Mouse (Mus musculus): ENCODE results near the gene Crebrf. TPM values are rescaled to one million over a fixed set of nuclear protein-coding genes. Genes with fewer than 3 reads are reported as not detected.

Gene Crebrf
- total and polyA plus RNA-seq, 2 experiments from 2014 or later = 10.2 to 18.5 TPM

DNA sequence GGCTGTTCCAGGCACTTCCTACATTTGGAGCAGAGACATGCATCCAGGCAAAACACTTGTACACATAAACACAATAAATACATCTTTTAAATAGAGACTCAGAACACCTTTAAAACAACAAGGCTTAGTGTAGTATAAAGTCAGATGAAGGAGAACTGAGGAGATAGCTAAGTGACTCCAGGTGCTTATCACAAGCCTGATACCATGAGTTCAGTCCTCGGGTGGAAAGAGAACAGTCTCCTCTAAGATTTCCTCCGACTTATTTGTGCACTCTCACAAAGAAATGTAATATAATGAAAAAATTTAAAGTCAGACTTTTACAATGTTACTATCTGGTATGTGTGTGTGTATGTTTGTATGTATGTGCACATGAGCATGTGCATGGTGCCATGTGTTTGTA is 6.4 kb downstream of the Crebrf start:
- DNase-seq (ENCODE audit: low spot score) (no peak), ATAC-seq (ENCODE audit: low FRiP score) (no peak)
- 77% methylated on average over 2 of the region's 2 CpGs for WGBS
- H3K9me3 ChIP-seq (ENCODE audit: low read length) = no peaks in the 10 kb centered on the region
- no peaks in the 10 kb centered on the region for H3K4me1 ChIP-seq (ENCODE audit: insufficient read depth, low read length)
- H3K27ac ChIP-seq (ENCODE audit: low read depth, low read length) = no peak overlapping the region
- no peaks in the 10 kb centered on the region for H3K27me3 ChIP-seq (ENCODE audit: insufficient read depth, low read length)
- no peak overlapping the region for H3K4me2 ChIP-seq (ENCODE audit: low read depth, low read length, poor library complexity, severe bottlenecking)
- TF ChIP-seq CTCF (IDR thresholded peaks at IDR 0.05) = no peak
- H3K36me3 ChIP-seq (ENCODE audit: insufficient read depth, low read length) = no peaks in the 10 kb centered on the region
- H3K9ac ChIP-seq (replicated peaks; ENCODE audit: low read length, poor library complexity, severe bottlenecking) = no peak overlapping the region
- H3K4me3 ChIP-seq (ENCODE audit: low read depth, low read length) = no peak overlapping the region

DNA sequence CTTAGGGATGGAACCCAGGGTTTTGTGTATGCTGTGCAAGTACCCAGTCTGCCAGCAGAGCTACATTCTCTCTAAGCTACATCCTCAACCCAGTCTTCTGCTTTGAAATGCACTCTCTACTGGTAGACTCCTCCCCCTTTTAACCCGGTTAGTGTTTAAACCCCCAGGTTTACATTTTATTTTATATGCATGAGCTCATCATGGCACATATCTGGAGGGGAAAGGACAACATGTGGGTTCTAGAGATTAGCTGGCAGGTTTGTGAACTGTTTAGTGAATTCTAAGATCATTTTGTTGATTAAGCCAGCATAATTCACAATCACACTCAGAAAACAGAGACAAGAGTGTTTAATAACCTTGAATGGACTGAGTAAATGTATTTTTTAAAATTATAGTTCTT is 9.3 kb downstream of the Crebrf start:
- no peak for DNase-seq (ENCODE audit: low spot score)
- no peaks in the 10 kb centered on the region for H3K27me3 ChIP-seq (ENCODE audit: insufficient read depth, low read length)
- WGBS = 43% methylated on average over 1 of the region's 1 CpGs
- no peaks in the 10 kb centered on the region for H3K9me3 ChIP-seq (ENCODE audit: low read length)
- no peak overlapping the region for H3K9ac ChIP-seq (replicated peaks; ENCODE audit: low read length, poor library complexity, severe bottlenecking)
- H3K4me3 ChIP-seq (ENCODE audit: low read depth, low read length) = no peak overlapping the region
- H3K36me3 ChIP-seq (ENCODE audit: insufficient read depth, low read length) = no peaks in the 10 kb centered on the region
- ATAC-seq (ENCODE audit: low FRiP score) = no peak
- no peak overlapping the region for H3K4me2 ChIP-seq (ENCODE audit: low read depth, low read length, poor library complexity, severe bottlenecking)
- H3K27ac ChIP-seq (ENCODE audit: low read depth, low read length) = no peak overlapping the region
- H3K4me1 ChIP-seq (ENCODE audit: insufficient read depth, low read length) = no peaks in the 10 kb centered on the region
- TF ChIP-seq CTCF (IDR thresholded peaks at IDR 0.05) = no peak

DNA sequence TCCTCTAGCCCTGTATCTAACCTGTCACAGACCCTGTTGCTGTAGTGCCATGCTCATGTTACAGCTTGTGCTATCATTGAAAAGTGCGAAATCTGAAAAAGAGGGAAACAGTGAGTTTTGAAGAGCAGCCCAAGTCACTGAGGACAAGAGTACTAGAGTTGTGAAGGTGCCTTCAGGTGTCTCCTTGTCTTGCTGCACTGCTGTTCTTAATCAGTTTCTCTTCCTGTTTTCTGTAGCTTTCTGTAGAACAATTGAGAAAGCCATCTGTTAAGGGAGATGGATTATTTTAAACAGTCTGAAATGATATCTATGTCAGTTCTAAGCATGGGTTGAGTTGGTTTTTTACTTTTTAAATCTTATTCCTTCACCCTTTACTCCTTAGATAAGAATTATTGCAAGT is 11.2 kb downstream of the Crebrf start:
- no peak overlapping the region for H3K27ac ChIP-seq (ENCODE audit: low read depth, low read length)
- TF ChIP-seq CTCF (IDR thresholded peaks at IDR 0.05) = no peak
- no peak overlapping the region for H3K4me2 ChIP-seq (ENCODE audit: low read depth, low read length, poor library complexity, severe bottlenecking)
- H3K36me3 ChIP-seq (ENCODE audit: insufficient read depth, low read length) = no peaks in the 10 kb centered on the region
- 76% methylated on average over 1 of the region's 1 CpGs for WGBS
- H3K9me3 ChIP-seq (ENCODE audit: low read length) = no peaks in the 10 kb centered on the region
- no peak for ATAC-seq (ENCODE audit: low FRiP score)
- DNase-seq (ENCODE audit: low spot score) = no peak
- no peak overlapping the region for H3K4me3 ChIP-seq (ENCODE audit: low read depth, low read length)
- no peak overlapping the region for H3K9ac ChIP-seq (replicated peaks; ENCODE audit: low read length, poor library complexity, severe bottlenecking)
- H3K4me1 ChIP-seq (ENCODE audit: insufficient read depth, low read length) = no peaks in the 10 kb centered on the region
- H3K27me3 ChIP-seq (ENCODE audit: insufficient read depth, low read length) = no peaks in the 10 kb centered on the region

DNA sequence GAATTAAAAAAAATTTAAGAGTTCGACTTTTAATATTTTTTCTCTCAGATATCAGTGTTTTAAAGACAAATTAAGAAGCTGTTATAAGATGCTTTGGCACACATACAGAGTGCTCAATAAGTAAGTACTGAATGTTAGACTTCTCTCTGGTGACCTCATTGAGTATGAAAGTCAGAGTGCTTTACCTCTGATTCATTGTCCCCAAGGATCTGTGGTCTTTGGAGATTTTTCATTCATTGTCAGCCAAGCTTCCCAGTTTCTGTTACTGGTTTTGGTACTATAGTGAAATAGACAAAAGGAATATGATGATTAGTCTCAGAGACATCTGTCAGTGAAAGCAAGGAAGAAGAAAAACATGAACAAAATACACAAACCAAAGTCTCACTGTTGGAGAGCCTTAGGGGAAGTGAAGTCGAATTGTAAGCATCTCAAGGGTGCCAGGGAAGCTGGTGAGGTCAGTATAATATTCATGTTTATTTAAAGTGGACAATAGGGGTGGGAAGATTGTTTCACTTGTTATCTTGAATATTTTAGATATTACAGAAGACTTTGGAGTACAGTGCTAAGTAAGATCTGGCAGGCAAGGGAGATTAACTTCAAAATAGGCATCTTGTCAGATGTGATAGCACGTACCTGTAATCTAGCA is 11.8 kb downstream of the Crebrf start:
- Histone ChIP-seq H3K9ac (replicated peaks; ENCODE audit: low read length, poor library complexity, severe bottlenecking) (no peak overlapping the region), H3K9me3 (ENCODE audit: low read length) (no peaks in the 10 kb centered on the region), H3K27me3 (ENCODE audit: insufficient read depth, low read length) (no peaks in the 10 kb centered on the region), H3K36me3 (ENCODE audit: insufficient read depth, low read length) (no peaks in the 10 kb centered on the region), H3K27ac (ENCODE audit: low read depth, low read length) (no peak overlapping the region), H3K4me2 (ENCODE audit: low read depth, low read length, poor library complexity, severe bottlenecking) (no peak overlapping the region), H3K4me1 (ENCODE audit: insufficient read depth, low read length) (no peaks in the 10 kb centered on the region), H3K4me3 (ENCODE audit: low read depth, low read length) (no peak overlapping the region)
- ATAC-seq (ENCODE audit: low FRiP score) (no peak), DNase-seq (ENCODE audit: low spot score) (no peak)
- 65% methylated on average over 3 of the region's 3 CpGs for WGBS
- no peak for TF ChIP-seq CTCF (IDR thresholded peaks at IDR 0.05)

DNA sequence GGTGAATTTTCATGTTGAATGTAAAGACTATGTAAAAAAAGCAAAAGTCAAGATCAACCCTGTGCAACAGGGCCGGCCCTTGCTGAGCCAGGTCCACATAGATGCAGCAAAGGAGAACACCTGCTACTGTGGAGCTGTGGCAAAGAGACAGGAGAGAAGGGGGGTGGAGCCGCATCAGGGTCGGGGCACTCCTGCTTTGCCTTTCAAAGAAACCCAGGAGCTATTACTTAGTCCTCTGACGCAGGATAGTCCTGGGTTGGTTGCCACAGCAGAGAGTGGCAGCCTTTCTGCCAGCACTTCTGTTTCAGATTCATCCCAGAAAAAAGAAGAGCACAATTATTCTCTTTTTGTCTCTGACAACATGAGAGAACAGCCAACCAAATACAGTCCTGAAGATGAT is 27.1 kb downstream of the Crebrf start:
- 57% methylated on average over 4 of the region's 4 CpGs for WGBS
- DNase-seq (ENCODE audit: low spot score) = no peak
- no peaks in the 10 kb centered on the region for H3K36me3 ChIP-seq (ENCODE audit: insufficient read depth, low read length)

DNA sequence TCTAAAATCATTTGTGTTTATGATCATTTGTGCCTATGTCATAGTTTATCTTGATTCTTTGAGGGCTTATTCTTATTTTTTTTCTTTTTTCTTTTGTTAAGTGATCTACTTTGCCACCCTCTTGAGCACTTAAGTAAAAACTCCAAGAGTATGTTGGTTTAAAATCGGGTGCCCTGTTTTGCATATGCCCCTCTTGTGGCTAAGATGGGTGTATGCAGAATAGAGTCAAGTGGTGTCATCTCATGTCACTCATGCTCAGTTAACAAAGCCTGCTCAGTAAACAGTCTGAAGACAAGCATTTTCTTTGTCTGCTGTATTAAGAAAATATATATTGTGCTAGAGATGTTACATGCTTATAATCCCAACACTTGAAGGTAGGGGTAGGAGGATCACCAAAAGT is 27.8 kb downstream of the Crebrf start:
- no peak overlapping the region for H3K4me2 ChIP-seq (ENCODE audit: low read depth, low read length, poor library complexity, severe bottlenecking)
- H3K27me3 ChIP-seq (ENCODE audit: insufficient read depth, low read length) = no peaks in the 10 kb centered on the region
- no peak overlapping the region for H3K4me3 ChIP-seq (ENCODE audit: low read depth, low read length)
- H3K36me3 ChIP-seq (ENCODE audit: insufficient read depth, low read length) = no peaks in the 10 kb centered on the region
- no peak overlapping the region for H3K9ac ChIP-seq (replicated peaks; ENCODE audit: low read length, poor library complexity, severe bottlenecking)
- no peak for TF ChIP-seq CTCF (IDR thresholded peaks at IDR 0.05)
- ATAC-seq (ENCODE audit: low FRiP score) (no peak), DNase-seq (ENCODE audit: low spot score) (no peak)
- H3K9me3 ChIP-seq (ENCODE audit: low read length) = no peaks in the 10 kb centered on the region
- WGBS = 55% methylated on average over 1 of the region's 1 CpGs
- H3K4me1 ChIP-seq (ENCODE audit: insufficient read depth, low read length) = no peaks in the 10 kb centered on the region
- H3K27ac ChIP-seq (ENCODE audit: low read depth, low read length) = no peak overlapping the region

More for the DNA sequence above, 27.1 kb downstream of the Crebrf start:
- no peak for TF ChIP-seq CTCF (IDR thresholded peaks at IDR 0.05)
- ATAC-seq (ENCODE audit: low FRiP score) = no peak
- Histone ChIP-seq H3K4me3 (ENCODE audit: low read depth, low read length) (no peak overlapping the region), H3K27me3 (ENCODE audit: insufficient read depth, low read length) (no peaks in the 10 kb centered on the region), H3K27ac (ENCODE audit: low read depth, low read length) (no peak overlapping the region), H3K4me1 (ENCODE audit: insufficient read depth, low read length) (no peaks in the 10 kb centered on the region), H3K4me2 (ENCODE audit: low read depth, low read length, poor library complexity, severe bottlenecking) (no peak overlapping the region), H3K9me3 (ENCODE audit: low read length) (no peaks in the 10 kb centered on the region), H3K9ac (replicated peaks; ENCODE audit: low read length, poor library complexity, severe bottlenecking) (no peak overlapping the region)
